Mouse (Mus musculus) heart, postnatal 4 days (tissue): ENCODE measurements at regions not wholly inside any gene's neighbourhood (a gene's known extent, or its start where the extent isn't known, plus 50 kb on each side); places are given as distances from the start of the nearest gene placed in this dataset.
"Not testable (repeated sequence)": the region's sequence is repeated elsewhere in the genome, so short reads cannot be mapped to it uniquely, and the experiment has no call there.

Source experiments
- DNase-seq: peaks from one replicate; pipeline ENCODE4 v3.0.0; 2021

- DNase-seq, result peak; percentile 9
Measured at GRCm38 (mm10) chr9:97297538-97297937, 72.2 kb downstream of the Trim42 start.

GRCm38 (mm10) chr9:97295770-97296169 lies 74.0 kb downstream of the Trim42 start:
- peak; percentile 38 for DNase-seq

- no peak for DNase-seq
Measured at GRCm38 (mm10) chr9:97291870-97292269, 77.9 kb downstream of the Trim42 start.

- no peak for DNase-seq
Measured at GRCm38 (mm10) chr9:97284282-97284802, 85.4 kb downstream of the Trim42 start.

GRCm38 (mm10) chr9:97282090-97282489 lies 87.7 kb downstream of the Trim42 start:
- DNase-seq, result no peak

GRCm38 (mm10) chr9:97275449-97275848 lies 94.3 kb downstream of the Trim42 start:
- DNase-seq, result not testable (repeated sequence)

- DNase-seq, result no peak
Measured at GRCm38 (mm10) chr9:97273891-97274290, 95.9 kb downstream of the Trim42 start.

- DNase-seq, result no peak
Measured at GRCm38 (mm10) chr9:97272061-97272460, 97.7 kb downstream of the Trim42 start.

- no peak for DNase-seq
Measured at GRCm38 (mm10) chr9:97247621-97248020, 122.1 kb downstream of the Trim42 start.

- DNase-seq, result no peak
Measured at GRCm38 (mm10) chr9:97226074-97226473, 115.1 kb upstream of the Slc25a36 start.

- no peak for DNase-seq
Measured at GRCm38 (mm10) chr9:97224549-97224948, 113.6 kb upstream of the Slc25a36 start.

- DNase-seq, result no peak
Measured at GRCm38 (mm10) chr9:97214806-97215205, 103.8 kb upstream of the Slc25a36 start.

- DNase-seq, result no peak
Measured at GRCm38 (mm10) chr9:97190321-97190860, 79.4 kb upstream of the Slc25a36 start.

- DNase-seq, result no peak
Measured at GRCm38 (mm10) chr9:97189646-97190045, 78.7 kb upstream of the Slc25a36 start.

- peak; percentile 18 for DNase-seq
Measured at GRCm38 (mm10) chr9:97188616-97189330, 77.8 kb upstream of the Slc25a36 start.

- no peak for DNase-seq
Measured at GRCm38 (mm10) chr9:97173230-97173951, 62.4 kb upstream of the Slc25a36 start.

- peak; percentile 53 for DNase-seq
Measured at GRCm38 (mm10) chr9:97172075-97172474, 61.1 kb upstream of the Slc25a36 start.

- no peak for DNase-seq
Measured at GRCm38 (mm10) chr9:97171484-97171883, 60.5 kb upstream of the Slc25a36 start.

- DNase-seq, result no peak
Measured at GRCm38 (mm10) chr9:97170836-97171235, 59.9 kb upstream of the Slc25a36 start.

GRCm38 (mm10) chr9:97162465-97162864 lies 51.5 kb upstream of the Slc25a36 start:
- DNase-seq, result no peak
